Mouse (Mus musculus): ENCODE data around the gene Fbxo3.
A peak's percentile ranks its signal among the peaks of the same experiment; 100 is the strongest.
"Not testable (repeated sequence)": the region's sequence is repeated elsewhere in the genome, so short reads cannot be mapped to it uniquely, and the experiment has no call there.

Gene Fbxo3

DNA sequence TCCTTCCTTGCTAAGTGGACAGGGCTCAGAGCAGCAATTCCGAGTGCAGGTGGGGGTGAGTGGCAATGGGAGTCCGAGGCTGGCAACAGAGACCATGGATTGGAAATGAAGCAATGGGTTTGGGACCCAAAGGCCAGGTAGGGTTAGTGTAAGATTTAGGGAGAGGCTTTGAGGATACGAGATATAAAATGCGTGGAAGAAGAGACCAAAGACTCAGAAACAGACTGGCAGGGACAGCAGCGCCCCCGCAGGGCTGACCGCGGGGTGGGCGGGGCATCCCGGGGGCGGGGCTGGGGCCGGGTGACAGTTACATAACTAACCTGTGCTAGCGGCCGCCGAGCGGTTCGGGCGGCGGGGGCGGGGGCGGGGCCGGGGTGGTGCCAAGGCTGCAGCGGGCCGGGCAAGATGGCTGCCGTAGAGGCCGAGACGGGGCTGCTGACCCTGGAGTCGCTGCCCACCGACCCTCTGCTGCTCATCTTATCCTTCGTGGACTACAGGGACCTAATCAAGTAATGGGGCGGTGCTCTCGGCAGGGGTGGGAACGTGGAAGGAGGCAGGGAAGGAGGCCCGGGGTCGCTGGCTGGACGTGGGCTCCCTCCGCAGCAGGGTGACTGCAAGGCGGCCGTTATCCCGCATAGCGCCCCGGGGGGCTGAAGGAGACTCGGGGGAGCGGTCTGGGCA lies at the start of gene Fbxo3:
Fbxo3 (plus strand) TSS at position 264 of the 681 bp plus-strand sequence.
- DNase-seq, result peak; percentile 93

DNA sequence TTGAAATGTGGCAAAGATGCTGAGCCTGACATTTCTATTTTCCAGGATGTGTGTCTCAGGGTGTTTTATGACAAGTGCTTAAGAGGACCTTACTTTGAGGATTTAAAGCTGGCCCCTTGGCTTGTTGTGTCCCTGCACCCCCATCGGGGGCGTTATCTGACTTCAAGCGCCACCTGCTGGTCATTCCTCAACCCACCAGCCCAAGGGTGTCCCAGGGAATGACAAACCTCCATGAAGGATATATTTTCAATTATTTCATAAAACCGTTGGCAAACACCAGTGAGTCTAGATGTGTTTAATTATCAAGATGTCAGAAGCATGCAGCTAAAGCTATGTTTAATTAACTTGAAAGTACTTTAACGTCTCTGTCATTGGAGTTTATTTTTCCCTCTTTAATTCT lies 45.3 kb upstream of the Fbxo3 start:
- peak; percentile 38 for DNase-seq

DNA sequence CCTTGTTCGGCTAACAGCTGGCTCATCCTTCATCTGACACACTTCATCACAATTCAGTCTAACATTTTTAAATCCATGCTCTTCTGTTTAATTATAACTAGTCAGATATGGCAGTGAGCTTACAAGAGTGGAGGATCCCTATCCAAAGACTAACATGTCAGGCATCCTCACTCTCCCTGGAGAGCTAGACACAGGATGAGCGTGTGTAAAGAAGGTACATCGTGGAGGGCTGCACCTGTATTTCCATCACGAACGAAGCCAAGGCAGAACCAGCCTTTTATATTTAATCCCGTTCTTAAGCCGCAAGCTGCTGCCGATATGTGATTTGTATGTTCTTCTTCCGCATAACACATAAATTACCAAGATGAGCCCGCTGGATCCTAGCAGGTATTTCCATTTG lies 44.4 kb upstream of the Fbxo3 start:
- no peak for DNase-seq

DNA sequence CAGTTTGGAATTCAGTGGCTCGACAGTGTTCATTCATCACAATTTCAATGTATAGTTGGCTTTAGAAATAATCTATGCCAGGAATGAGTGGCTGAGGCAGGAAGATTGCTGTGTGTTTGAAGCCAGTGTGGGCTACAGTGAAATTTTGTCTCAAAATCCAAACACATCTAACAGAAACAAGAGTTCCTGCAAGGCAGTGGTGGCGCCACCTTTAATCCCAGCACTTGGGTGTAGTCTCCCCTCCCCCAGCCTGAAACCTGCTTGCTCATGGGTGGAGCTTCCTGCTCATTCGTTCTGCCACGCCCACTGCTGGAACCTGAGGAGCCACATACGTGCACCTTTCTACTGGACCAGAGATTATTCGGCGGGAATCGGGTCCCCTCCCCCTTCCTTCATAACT lies 39.9 kb upstream of the Fbxo3 start:
- DNase-seq, result not testable (repeated sequence)

DNA sequence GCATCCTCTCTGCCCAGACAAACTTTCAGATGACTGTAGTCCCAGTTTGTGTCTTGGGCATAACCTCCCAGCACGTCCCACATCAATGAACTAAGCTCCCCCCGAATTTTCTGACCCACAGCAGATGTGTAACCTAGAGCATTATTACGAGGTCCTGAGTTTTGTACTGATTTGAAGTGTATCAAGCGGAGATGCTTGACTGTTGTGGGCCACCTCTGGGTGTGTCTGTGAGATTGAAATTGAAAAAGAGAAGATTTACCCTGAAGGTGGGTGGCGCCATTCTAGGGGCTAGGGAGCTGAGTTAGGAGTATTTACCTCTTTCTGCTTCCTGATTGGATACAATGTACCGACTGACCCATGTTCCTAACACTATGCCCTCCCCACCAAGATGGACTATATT lies 37.8 kb upstream of the Fbxo3 start:
- DNase-seq, result no peak

DNA sequence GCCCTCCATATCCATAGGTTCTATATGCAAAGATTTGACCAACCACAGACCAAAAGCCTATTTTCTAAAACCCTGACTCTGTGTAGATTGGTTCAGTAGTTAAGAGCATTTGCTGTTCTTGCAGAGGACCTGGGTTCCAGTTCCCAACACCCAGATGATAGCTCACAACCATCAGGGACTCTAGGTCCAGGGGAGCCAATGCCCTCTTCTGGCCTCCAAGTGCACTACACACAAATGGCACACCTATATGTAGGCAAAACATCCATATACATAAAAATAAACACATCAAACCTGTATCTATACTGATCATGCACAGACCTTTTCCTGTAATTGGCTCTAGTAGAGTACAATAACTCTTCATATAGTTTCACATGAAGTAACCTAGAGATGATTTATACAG lies 36.2 kb upstream of the Fbxo3 start:
- DNase-seq, result no peak

DNA sequence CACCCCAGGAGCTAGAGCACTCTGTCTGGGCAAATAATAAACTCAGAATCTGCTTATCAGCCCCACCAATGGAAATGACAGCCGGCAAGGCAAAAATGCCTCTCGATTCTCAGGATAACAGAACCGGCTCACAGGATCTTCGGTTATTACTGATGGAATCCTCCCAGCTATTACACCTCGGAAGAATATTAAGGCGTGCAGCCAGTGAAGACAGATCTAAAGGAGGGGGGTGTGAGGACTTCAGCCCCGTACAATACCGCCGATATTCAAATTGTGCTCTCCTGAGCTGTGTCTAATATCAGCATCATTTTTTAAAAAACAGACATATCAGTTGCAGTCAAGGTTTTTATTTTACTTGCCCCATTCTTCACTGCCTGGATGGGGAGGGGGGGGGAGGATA lies 35.4 kb upstream of the Fbxo3 start:
- no peak for DNase-seq

DNA sequence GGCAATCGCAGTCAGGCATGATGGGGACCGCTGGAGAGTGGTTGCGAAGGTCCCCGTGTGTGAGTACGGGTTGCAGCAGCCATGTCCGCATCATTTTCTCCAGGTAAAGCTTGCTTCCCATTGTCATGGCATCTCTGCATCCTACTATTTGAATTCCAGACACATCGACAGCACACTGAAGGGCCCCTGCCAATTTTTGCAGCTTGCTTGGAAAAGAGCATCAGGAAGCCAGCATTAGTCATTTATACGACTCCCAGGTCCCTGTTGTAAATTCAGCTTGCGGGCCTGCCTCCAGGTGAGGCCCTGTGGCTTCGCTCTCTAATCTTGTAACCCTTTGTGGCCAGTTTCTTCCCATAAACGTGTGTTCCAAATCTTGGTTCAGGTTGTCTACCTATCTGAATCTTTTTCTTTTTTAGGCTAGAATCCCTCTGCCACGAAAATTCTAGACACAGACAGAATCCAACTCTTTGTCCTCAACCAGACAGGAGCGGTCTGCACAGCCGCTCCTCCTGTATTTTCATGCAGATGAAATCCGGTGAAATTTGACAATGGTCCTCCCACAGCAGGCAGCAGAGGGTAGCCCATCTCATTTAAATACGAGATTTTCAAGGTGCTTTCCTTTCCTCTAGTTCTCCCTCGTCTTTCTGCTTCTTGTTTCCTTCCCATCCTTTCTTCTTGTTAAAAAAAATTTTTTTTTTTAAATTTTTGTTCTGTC lies 34.7 kb upstream of the Fbxo3 start:
- no peak for DNase-seq

DNA sequence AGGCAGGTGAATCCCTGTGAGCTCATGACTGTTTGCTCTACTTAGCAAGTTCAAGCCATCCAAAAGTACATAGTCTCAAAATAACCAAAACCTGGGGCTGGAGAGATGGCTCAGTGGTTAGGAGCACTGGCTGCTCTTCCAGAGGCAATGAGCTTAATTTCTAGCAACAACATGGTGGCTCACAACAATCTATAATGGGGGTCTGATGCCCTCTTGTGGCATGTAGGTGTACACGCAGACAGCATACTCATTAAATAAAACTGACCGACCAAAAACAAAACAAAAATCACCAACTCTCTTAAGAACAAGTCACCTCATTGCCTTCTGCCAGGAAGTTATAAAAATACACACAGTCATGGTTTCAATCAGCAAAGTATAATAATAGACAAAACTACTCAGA lies 26.4 kb upstream of the Fbxo3 start:
- no peak for DNase-seq

DNA sequence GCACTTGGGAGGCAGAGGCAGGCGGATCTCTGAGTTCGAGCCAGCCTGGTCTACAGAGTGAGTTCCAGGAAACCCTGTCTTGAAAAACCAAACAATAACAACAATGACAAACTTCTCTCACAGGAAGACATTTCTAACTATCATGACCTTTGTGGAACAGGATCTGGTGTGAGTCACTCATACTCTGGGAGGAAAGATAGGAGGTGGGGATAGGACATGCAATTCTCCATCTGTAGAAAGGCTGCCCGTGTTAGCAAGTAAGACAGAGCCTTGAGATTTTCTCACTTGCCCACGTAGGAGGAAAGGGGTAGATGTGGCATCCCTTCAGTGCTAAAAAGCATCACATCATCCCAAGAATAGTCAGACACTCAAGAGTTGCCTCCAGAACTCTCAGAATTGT lies 25.7 kb upstream of the Fbxo3 start:
- DNase-seq, result no peak

DNA sequence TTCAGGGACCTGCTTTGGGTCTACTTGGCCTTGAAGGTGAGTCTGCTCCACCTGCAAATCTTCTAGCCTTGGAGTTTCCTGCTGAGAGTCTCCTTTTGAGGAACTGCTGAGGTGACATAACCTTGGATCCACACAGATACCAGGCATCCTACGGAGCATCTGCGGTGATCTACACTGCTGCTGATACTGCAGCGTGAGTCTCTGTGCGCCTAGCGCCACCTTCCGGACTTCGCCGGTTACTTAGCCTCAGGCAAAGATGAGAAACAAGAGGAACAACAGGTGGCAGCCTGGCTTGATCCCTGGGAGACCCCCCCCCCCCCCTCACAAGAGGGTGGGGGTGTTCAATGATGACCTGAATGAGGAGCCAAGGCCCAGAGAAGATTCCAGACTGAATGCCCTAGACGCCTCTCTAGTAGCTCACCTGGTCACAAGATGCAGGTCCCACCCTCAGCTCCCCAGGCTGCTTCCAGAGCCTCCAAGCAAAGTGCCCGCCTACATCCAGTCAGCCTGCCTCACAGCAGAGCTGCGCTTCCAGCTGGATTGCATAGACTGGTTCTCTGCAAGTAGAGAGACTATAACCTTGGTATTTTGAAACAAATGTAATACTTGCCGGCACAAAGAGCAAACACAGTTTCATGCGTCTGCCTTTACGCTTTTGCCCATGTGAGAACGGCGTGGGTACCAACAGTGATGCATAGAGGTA lies 24.7 kb upstream of the Fbxo3 start:
- peak; percentile 22 for DNase-seq

DNA sequence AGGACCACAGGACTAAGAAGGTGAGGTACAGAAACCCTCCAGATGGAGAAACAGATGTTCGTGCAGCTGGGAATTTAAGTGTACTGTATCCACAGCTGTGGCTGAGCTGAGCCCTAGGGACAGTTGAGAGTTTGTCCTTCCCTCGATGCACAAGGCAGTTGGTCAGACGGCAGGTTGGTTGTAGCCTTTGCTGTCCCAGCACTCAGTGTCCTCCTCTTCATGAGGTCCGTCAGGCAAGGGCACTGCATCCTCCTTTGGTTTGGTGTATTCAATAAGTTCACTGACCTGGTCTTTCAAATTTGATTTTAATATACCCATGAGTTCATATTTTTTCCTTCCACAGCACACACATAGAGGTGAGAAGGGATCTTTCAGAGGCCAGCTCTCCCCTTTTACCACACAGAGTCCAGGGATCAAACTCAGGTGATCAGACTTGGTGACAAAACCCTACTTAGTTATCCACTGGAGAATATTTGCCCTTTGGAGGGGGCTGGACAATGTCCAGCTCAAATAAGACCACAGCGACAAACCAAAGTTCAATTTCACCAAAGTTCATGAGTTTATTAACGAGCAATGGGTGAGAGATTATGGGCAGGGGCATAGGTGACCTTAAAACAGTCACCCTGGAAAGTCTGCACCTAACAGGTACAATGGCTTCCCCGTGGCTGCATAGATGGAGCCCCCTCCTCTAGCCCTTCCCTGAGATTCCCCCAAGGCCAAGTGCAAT lies 19.6 kb upstream of the Fbxo3 start:
- no peak for DNase-seq

DNA sequence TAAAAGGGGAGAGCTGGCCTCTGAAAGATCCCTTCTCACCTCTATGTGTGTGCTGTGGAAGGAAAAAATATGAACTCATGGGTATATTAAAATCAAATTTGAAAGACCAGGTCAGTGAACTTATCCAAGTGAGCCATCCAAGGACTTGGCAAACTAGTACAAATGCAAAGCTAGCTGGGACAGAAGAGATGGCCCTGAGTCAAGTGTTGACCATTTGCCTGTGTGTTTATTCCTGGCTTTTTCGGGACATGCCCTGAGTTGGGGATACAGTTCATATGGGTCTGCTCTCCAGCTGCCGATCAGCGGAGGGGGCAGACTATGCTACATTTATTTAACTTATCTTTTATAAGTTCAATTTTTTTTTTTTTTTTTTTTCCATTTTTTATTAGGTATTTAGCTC lies 18.7 kb upstream of the Fbxo3 start:
- not testable (repeated sequence) for DNase-seq

DNA sequence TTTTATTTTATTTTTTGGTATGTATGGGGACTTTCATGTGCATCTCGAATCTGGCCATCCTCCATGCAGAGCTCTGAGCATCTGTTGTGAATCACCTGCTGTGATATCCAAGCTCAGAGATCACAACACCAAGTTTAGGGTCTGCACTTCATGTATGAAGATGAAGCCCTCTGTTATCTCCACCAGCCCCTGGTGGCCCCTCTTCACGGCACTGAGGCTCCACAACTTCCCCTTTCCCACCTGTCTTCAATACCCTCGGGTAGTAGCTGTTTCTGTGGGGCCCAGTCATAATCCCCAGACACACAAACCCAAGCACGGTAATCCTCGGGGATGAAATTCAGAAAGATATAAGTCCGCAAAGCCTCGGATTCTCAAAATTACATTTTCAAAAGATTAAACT lies 4.4 kb upstream of the Fbxo3 start:
- no peak for DNase-seq

DNA sequence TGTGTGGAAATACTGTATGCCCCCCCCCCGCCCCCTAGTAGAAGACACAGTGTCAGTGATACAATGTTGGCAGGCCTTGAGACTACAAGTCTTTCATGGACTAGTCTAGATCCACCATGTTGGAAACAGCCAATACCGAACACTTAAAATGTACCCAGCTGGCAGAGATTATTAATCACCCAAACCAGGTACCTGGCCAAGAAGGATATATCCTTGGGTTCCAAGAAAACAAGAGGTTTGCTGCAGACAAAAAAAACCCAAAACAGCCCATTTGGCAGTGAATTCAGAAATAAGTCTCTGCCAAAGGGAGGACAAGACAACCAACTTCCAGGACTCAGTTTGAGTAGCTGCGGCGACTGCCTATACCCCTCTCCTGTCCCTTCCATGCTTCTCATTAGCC lies 2.9 kb upstream of the Fbxo3 start:
- DNase-seq, result no peak

DNA sequence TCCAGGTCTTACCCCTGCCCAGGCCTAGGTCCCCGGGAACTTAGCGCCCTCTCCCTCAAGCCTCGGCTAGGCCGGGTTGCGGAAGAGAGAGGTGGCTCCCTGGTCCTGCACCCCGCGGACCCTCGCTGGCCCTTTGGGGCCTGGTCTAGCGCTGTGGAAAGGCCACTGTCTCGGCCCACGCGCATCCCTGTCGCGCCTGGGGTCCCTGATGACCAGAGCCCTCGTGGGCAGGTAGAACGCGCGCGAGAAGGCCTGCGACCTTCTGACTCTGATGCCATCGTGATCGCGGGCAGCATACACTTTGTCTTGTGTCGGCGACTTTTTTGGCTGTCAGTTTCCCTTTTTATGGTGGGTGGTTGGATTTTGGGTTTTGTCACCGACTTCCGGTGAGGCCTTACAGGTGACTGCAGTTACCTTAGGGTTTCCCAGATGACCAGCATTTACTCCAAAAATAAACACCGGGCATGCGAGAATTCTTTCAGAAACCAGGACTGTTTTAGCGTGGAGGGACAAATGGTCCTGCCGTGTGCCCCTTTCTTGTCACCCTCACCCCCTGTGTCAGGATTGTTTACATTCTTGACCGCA lies 710 bp downstream of the Fbxo3 start, which contains the start of gene 4931422A03Rik:
4931422A03Rik (minus strand) TSS at position 223 of the 585 bp plus-strand sequence.
- no peak for DNase-seq

DNA sequence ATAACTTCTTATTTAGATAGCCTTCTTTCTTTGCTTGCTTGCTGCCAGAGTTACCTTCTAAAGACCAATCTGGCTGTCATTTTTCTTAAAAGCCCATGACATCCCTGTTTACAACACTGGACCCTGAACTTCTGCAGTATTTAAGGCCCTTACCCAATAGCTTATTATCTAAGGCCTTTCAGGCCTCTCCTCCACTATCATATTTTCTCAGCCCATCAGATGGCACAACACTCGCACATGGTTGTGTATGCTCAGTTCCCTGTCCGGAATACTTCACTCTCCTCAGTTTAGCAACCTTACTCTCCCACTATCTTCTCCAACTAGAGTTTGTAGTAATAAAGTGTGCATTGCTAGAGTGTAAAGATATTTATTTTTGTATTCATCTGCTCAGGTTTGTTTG lies 1.6 kb downstream of the Fbxo3 start:
- DNase-seq, result no peak

DNA sequence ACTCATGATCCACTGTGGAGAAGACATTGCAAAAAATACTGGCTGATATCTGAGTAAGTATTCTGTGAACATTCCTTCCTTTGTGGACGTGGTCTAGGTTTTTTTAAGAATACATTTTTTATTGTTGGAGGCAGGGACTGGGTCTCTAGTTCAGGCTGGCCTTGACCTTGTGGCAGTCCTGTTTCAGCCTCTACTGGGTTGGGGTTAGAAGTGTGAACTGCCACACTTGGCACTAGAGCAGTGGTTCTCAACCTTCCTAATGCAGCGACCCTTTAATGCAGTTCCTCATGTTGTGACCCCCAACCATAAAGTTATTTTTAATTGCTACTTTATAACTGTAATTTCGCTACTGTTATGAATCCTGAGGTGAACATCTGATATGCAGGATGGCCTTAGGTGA lies 2.9 kb downstream of the Fbxo3 start:
- no peak for DNase-seq

DNA sequence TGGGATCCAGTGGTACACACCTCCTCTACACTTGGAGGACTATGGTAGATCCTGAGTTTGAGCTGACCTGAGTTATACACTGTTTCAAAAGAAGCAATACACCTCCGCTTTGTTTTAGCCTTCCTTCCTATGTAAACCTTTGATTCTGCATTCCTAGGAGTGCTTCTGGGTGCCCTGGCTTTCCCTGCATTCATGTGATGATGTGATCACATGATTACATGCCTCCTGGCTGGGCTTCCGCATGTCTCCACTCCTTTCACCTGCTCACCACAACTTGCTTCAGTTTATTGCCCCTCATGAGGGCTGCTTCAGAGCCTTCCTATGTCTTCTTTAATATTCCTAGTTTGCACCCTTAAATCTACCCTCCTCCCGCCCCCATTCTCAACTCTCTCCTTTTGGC lies 4.5 kb downstream of the Fbxo3 start:
- DNase-seq, result no peak

DNA sequence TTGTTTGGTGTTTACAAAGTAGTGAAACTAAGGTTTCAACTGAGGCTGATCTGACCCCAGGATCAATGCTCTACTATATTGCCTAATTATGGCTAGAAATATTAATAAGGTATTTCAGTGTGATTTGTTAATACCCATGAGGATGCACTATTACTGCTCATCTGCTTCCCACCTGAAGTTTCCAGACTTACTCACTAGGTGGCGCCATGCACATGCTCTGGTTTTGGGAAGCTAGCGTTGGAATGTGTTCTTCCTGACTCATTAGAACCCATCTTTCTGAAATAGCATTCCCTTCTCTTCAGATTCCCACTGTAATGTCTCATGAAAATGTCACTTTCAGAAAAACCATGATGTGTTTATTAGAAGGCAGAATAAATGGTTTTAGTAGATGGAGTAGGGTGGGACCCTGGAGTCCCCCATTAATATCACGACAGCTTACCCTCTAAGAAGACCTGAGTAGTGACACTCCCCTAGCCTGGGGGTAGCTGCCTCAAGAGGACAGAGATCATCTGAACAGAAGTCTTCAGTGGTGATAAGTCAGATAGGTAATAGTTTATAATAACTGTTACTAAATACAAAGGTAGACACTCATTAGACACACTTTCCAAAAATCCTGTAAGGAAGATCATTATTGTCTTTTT lies 7.4 kb downstream of the Fbxo3 start:
- DNase-seq, result peak; percentile 56

DNA sequence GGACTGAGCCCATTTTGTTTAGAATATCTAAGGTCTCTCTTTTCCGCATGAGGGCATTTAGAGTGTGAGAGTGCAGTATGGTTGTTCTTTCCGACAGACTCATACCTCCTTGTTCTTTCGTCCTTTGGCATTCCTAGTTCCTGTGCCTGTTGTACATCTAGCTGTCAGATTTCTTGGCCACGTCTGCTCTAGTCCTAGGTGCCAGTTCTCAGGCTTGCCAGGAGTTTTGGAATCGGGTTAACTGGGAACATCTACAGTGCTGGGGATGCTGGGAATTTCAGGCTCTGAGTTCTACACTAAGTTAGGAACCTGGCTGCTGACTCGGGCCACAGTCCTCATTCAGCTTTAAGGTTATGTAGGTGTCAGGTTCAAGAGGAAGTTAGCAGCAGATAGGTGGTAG lies 8.1 kb downstream of the Fbxo3 start:
- no peak for DNase-seq

DNA sequence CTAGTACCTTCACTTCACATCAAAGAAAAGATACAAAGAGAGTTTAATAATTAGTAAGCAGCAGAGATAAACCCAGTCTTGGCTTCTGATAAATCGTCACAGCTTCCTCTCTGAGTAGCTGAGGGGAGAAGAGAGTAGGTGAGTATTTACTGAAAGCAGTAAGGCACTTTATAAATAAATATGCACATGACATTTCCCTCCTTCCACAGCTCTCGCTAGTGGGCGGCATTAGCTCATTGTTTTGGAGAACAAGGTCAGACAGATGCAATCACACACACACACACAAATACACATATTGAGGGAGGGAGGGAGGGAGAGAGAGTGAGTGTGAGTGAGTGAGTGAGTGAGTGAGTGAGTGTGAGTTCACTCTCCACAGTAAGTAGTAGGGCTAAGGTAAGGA lies 8.8 kb downstream of the Fbxo3 start:
- DNase-seq, result no peak

DNA sequence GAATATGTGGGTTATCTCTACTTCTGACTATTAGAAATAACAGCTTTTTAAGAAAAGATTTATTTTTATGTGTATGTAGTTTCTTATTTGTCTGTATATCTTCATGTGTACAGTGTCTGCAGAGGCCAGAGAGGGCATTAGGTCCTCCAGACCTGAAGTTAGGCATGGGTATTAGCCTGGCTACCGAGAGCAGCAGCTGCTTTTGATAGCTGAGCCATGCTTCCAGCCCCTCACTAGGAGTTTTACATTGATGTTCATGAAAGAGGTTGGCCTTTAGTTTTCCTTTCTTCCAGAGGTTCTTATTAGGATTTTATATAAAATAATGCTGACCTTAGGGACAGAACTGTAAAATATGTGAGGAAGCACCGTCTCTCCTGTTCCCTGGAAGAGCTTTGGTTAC lies 10.7 kb downstream of the Fbxo3 start:
- DNase-seq, result no peak
